In genomic region chr9:121388273-121388931, GRCm38 (mm10) we compare ENCODE assay signal across 11 mouse cellular contexts.
DNase-seq lines count a peak whose midpoint lies in the region; ATAC-seq and TF ChIP-seq lines count a peak whose summit lies in the region.
"Had no signal": no experiment of that assay in that cellular context is flagged by ENCODE, and none has a peak within 500 bp of the region (broad histone marks: within the 10 kb centered on the region; RNA-seq: fewer than 3 reads in every experiment).

No protein-coding gene starts in this region.

- no peak for TF ChIP-seq CTCF in heart, postnatal 0 days (IDR thresholded peaks at IDR 0.05; ENCODE audit: low read depth)
- no peak for TF ChIP-seq CTCF in hindbrain, postnatal 0 days (IDR thresholded peaks at IDR 0.05; ENCODE audit: low read depth)

- no peak overlapping the region for H3K4me3 ChIP-seq in heart, postnatal 0 days (ENCODE audit: low read depth, low read length)
- H3K4me3 ChIP-seq in forebrain, embryonic 15.5 days, result no peak overlapping the region
- no peak overlapping the region for H3K4me3 ChIP-seq in hindbrain, postnatal 0 days (ENCODE audit: low read length)
- H3K4me3 ChIP-seq: limb, embryonic 12.5 days had no signal

- H3K4me1 ChIP-seq in heart, postnatal 0 days (ENCODE audit: control insufficient read depth, insufficient read depth), result peaks cover 12% of the 10 kb centered on the region
- H3K4me1 ChIP-seq in forebrain, embryonic 15.5 days, result peaks cover 45% of the 10 kb centered on the region
- H3K4me1 ChIP-seq in hindbrain, postnatal 0 days (ENCODE audit: insufficient read depth, low read length), result peaks cover 3% of the 10 kb centered on the region; the same call in 1 of the 2 replicates

- no peaks in the 10 kb centered on the region for H3K9me3 ChIP-seq in heart, postnatal 0 days (replicated peaks; ENCODE audit: control insufficient read depth, low read length)
- no peaks in the 10 kb centered on the region for H3K9me3 ChIP-seq in forebrain, embryonic 15.5 days
- H3K9me3 ChIP-seq in hindbrain, postnatal 0 days (ENCODE audit: low read length), result no peaks in the 10 kb centered on the region
- H3K9me3 ChIP-seq: limb, embryonic 12.5 days had no signal

- no peak for DNase-seq in heart, postnatal 0 days (ENCODE audit: low spot score)
- no peak for DNase-seq in heart, postnatal 4 days
- DNase-seq in lung, postnatal 36 days, result peak; percentile 36
- no peak for DNase-seq in lung, postnatal 4 days
- DNase-seq in hindbrain, postnatal 0 days (ENCODE audit: low spot score), result no peak
- DNase-seq in T-cell, adult 2 months (ENCODE audit: low spot score), result no peak
- DNase-seq: liver, postnatal 0 days had no signal

- H3K27me3 ChIP-seq in heart, postnatal 0 days (ENCODE audit: control insufficient read depth, insufficient read depth, low read length), result no peaks in the 10 kb centered on the region
- no peaks in the 10 kb centered on the region for H3K27me3 ChIP-seq in forebrain, embryonic 15.5 days
- H3K27me3 ChIP-seq in hindbrain, postnatal 0 days (ENCODE audit: insufficient read depth, low read length), result no peaks in the 10 kb centered on the region
- H3K27me3 ChIP-seq: CH12.LX; limb, embryonic 12.5 days had no signal

- H3K9ac ChIP-seq in heart, postnatal 0 days (replicated peaks; ENCODE audit: low read depth, low read length), result no peak overlapping the region
- no peak overlapping the region for H3K9ac ChIP-seq in forebrain, embryonic 15.5 days (replicated peaks)
- H3K9ac ChIP-seq in hindbrain, postnatal 0 days (replicated peaks; ENCODE audit: low read length), result no peak overlapping the region
- H3K9ac ChIP-seq: limb, embryonic 12.5 days; liver, postnatal 0 days had no signal

- H3K27ac ChIP-seq in heart, postnatal 0 days (ENCODE audit: low read depth), result peak overlapping the region; percentile 59
- 0 out of 2 replicates have a peak overlapping the region, but pooled peaks have one; percentile 2 for H3K27ac ChIP-seq in forebrain, embryonic 15.5 days (replicated peaks)
- peak overlapping the region; percentile 29; the same call in 1 of the 2 replicates for H3K27ac ChIP-seq in hindbrain, postnatal 0 days
- H3K27ac ChIP-seq: kidney, postnatal 0 days; limb, embryonic 12.5 days had no signal

- H3K4me2 ChIP-seq in heart, postnatal 0 days (ENCODE audit: low read depth, low read length), result no peak overlapping the region
- no peak overlapping the region for H3K4me2 ChIP-seq in forebrain, embryonic 15.5 days (replicated peaks)
- H3K4me2 ChIP-seq in hindbrain, postnatal 0 days (ENCODE audit: low read depth, low read length), result no peak overlapping the region
- H3K4me2 ChIP-seq: limb, embryonic 12.5 days had no signal

- ATAC-seq in heart, postnatal 0 days (ENCODE audit: insufficient read depth, low read depth), result no peak
- ATAC-seq in forebrain, embryonic 15.5 days (replicated peaks), result no peak
- no peak for ATAC-seq in hindbrain, postnatal 0 days
- ATAC-seq: liver, postnatal 0 days had no signal

- peaks cover 24% of the 10 kb centered on the region for H3K36me3 ChIP-seq in heart, postnatal 0 days (replicated peaks; ENCODE audit: control insufficient read depth, insufficient read depth, low read length)
- H3K36me3 ChIP-seq in forebrain, embryonic 15.5 days, result peaks cover 3% of the 10 kb centered on the region; the same call in 1 of the 2 replicates
- no peaks in the 10 kb centered on the region for H3K36me3 ChIP-seq in hindbrain, postnatal 0 days (ENCODE audit: insufficient read depth, low read length)

- WGBS in heart, postnatal 0 days, result 73% methylated on average over 13 of the region's 13 CpGs
- 63% methylated on average over 13 of the region's 13 CpGs for WGBS in forebrain, embryonic 15.5 days
- WGBS in hindbrain, postnatal 0 days, result 53% methylated on average over 13 of the region's 13 CpGs

- TF ChIP-seq EP300 in heart, postnatal 0 days (IDR thresholded peaks at IDR 0.05; ENCODE audit: low read depth), result no peak

Comparison
In these comparisons a context has a peak if more than half of its experiments do, and no peak if none do; other contexts are left out.
1. H3K27ac ChIP-seq: peak in every context shown above with its lines; median percentile 59 in heart, postnatal 0 days; 29 in hindbrain, postnatal 0 days; 2 in forebrain, embryonic 15.5 days.